Mouse (Mus musculus) cerebellum, adult 9-11 months (tissue): ENCODE results near the gene Mboat7.
"Not testable (repeated sequence)": the region's sequence is repeated elsewhere in the genome, so short reads cannot be mapped to it uniquely, and the experiment has no call there.

Source experiments
- DNase-seq: peaks from one replicate; pipeline ENCODE4 v3.0.0; 2022

Gene Mboat7

DNA sequence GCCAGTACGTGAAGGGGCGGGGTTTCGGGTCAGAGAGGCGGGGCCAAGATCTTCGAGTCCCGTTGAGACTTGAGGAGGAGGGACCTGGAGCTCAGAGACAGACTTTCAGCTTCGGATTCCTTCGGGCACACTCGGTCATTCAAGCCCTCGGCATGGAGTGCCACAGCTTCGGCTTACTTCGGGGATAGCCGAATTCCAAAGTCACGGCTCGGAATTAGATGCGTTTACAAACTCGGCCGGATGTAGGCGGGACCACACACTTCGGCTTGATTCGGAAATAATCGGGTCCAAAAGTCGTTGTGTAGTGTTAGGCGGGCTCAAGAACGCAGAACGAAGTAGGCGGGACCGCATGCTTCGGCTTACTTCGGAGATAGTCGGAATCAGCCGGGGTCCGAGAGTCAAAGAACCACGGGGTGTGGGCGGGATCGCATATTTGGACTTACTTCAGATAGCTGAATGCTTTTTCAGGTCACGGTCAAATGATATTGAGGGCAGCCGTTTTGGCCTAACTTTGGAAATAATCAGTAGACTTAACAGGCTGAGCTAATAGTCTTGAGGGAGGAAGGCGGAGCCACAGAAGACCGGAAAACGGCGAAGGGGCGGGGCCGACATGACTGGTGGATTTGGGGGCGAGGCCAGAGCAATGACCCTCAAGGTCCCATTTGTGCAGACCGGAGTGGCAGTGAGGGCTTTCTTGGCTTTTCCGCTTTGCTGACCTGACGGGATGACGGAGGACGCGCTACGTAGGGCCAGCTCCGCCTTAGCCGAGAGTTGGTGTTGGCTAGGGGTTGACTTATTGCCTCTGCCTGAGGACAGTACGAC lies at the start of gene Mboat7:
Gene Mboat7 (minus strand): TSS at position 537 of the 822 bp plus-strand sequence.
- DNase-seq = peak; percentile 98

DNA sequence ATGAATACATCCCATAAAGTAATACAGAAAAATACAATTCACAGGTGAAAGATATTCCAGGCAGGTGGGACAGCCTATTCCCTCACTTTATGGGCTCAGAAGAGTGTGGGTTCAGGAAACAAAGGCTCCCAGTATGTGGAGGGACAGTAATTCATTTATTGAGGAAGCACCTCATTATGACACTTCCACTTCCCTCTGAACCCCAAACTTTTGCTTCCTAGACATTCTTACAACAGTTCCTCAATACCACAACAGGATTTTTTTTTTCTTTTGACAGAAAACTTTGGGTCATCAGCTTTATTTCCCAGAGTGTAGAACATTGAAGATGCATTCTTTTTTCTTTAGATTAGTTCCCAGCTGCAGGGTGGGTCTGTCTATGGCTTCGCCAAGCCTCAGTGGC lies 39.4 kb upstream of the Mboat7 start:
- DNase-seq = not testable (repeated sequence)

DNA sequence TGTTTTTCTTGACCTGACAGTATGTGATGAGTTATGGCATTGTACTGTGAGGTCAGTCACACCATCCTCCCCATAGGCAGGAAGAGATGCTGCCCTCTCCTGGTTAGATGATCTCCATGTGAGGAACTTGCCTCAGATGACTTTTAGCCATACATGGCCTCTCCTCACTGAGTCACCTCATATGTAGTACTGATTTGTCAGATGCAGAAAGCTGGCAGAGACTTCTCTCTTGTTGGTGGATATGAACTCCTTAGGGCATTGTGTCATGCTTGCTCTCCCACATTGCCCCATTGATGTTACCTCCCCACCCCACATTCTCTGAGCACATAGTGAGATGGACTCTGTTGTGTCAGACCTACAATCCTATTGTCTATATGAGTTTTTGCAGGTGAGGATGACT lies 32.1 kb upstream of the Mboat7 start:
- not testable (repeated sequence) for DNase-seq

DNA sequence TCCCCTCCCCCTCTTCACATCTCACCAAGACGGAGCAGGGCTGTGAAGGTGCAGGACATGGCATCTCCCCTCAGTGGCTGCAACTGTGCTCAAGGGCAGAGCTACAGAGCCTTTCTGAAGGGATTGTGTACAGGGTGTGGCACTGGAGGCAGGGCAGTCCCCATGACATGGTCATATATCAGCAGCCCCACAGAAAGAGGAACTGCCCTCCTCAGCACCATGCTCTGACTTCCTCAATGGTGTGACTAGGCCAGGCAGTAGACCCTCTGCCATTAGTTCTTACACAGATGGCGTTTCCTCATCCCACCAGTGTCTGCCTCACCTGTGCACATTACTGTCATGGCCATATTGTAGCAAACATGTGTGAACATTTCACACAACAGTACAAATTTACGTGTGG lies 26.9 kb upstream of the Mboat7 start, which contains the start of gene Pirb:
Gene Pirb (minus strand): TSS at position 124 of the 400 bp plus-strand sequence.
- DNase-seq = not testable (repeated sequence)

DNA sequence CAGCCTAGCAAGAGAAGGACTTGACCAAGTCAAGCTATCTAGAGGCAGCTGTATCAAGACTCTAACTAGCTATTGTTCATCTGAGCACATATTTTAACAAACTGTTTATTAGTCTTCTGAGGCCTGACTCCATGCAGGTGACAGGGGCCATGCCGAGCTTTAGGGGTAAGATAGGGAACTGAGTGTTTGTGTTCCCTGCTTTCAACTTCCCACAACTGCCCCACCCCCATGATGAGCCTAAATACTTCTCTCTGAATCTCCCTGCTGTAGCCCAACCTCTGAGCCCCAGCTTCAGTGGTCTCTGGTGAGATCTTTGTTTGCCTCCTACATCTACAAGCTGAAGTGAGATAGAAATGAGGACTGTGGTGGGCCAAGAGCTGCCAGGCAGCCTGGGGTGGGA lies 21.9 kb upstream of the Mboat7 start:
- DNase-seq = no peak

DNA sequence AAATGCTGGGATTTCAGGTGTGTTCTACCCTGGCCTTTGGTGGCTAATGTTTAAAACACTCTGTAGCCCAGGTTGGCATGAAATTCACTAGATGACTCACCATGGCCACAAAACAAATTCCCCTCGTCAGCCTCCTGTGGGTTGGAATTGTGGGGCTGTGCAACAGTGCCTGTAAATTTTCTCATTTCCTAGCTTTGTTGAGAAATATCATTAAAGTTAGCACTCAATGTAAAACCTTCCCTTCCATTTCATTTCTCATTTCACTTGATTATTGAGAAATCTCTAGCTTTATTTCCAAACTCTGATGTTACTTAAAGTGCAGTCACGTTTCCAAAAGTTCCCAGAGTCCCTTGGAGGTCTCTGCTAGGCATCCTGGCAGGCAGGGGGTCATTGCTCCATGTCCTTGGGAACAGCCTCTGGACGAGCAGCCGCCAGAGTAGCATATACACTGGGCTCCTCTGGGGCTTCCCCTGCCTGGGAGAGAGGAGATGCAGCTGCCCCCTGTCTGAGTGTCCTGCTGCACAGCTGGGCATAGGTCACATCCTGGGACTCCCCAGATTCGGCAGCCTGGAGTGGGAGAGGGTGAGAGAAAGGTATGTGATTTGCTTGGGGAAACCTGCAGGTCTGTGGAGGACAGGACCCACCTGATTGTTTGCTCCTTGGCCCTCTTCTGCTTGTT lies 19.1 kb upstream of the Mboat7 start:
- no peak for DNase-seq

DNA sequence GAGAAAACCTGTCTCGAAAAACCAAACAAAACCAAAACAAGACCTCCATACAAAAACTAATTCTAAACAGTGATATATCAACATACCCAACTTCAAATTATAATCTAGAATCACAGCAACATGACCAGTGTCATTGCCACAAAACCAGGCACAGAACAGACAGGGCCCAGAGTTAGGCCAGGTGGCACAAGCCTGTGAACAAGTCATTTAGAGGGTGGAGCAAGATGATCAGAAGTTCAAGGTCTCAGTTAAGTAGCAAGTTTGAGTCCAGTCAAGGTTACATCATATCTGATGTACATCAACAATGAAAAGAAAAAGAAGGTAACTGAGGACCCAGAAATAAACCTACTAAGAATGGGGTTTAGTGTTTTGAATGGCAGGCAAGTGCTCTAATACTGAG lies 15.7 kb upstream of the Mboat7 start:
- DNase-seq = no peak

DNA sequence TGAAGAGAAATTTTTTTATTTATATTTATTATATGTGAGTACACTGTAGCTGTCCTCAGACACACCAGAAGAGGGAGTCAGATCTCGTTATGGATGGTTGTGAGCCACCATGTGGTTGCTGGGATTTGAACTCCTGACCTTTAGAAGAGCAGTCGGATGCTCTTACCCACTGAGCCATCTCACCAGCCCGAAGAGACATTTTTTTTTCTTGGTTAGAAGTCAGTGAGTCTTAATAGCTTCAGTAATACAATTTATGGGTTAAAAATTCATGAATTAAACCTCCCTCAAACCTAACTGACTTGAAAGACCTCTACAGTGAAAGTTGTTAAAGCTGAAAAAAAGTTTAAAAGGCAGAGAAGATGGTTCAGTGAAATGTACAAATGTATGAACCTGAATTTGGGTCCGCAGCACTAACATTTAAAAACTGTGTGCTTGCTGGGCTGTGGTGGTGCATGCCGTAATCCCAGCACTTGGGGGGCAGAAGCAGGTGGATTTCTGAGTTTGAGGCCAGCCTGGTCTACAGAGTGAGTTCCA lies 15.2 kb upstream of the Mboat7 start:
- not testable (repeated sequence) for DNase-seq

DNA sequence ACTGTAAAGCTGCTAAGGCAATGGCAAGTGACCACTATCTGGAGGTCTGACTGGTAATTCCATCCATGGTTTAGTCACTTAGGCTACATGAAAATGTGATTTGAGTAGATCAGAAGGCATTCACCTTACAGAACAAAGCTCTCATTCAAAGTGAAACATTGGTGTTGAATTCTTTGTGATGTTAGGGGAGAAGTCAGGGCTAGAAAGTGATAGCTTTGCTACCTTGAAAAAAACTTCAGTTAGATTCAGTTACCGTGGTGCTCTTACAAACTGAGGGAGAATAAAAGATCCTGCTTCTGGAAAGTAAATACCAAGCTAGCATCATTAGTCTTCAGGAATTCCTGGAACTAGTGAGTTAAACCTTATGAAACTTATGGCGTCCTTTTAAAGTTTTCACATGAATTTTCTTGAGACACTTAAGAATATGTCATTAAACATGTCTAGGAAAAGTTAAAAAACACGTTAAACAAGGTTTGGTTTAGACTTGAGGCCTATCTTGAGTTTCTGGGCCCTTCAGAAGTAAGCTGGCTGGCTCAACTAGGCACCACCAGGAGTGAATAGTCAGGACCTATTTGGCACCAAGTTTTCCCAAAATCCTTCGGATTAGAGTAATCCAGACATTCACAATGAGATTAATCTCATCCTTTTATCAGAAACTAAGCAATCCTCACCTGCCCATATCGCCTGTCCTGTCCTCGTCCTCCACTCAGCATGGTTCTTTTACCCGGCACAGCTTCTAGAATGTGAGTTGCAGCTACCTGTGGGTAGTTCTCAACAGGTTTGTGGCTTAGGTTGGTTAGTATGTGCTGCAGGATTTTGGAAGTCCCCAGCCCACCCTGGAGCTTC lies 14.5 kb upstream of the Mboat7 start:
- peak; percentile 10 for DNase-seq

DNA sequence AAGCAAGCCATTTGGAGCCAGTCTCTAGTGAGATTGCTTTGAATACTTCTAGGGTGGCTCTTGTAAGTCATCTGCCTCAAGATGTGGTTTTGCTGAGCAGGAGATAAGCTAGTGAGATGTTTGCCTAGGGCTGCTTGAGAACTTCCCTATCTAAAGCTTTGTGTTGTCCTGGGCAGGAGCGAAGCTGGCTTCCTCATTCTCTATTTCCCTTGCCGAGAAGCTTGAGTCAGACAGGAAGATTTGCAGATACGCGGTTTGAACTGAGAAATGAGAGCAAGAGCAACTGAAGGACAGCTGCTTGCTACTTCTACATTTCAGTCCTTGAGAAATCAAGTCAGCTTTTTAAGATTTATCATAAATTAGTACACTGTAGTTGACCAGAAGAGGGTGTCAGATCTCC lies 13.7 kb upstream of the Mboat7 start:
- peak; percentile 5 for DNase-seq

DNA sequence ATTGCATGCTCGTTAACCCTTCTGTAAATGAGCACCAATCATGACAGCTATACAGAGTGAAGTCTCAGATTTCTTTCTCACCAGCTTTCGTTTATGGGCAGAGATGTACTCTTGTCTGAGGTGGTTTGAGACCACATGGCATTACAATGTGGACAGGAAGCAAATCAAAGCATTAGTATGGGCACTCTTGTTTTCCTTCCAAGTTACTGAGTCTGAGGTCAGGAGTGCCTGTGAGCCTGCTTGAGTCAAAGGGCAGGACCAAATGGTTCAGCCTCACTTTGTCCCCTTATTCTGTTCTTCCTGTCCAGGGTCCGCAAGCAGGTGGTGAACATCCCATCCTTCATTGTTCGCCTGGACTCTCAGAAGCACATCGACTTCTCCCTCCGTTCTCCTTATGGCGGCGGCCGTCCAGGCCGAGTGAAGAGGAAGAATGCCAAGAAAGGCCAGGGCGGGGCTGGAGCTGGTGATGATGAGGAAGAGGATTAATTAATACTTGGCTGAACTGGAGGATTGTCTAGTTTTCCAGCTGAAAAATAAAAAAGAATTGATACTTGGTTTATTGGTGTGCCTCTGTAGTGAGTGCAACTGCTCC lies 13.1 kb upstream of the Mboat7 start:
- peak; percentile 41 for DNase-seq

DNA sequence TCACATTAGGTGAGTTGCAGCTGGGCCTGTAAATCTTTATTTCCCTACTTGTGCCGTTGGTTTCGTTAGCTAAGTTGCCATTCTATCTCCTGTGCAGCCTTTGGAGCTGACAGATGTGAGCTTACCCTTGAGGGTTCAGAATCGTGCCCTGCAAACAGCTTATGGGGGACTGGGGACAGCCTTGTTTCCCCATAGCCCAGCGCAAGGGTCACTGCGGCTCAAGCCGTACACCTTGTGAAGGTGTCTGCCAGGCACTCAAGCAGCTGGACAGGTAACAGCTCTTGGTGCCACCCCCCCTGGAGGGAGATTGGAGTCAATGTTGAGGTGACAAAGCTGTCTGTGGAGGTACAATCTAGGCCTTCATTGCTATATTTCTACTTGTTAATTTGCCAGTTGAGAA lies 12.6 kb upstream of the Mboat7 start:
- DNase-seq = peak; percentile 30

DNA sequence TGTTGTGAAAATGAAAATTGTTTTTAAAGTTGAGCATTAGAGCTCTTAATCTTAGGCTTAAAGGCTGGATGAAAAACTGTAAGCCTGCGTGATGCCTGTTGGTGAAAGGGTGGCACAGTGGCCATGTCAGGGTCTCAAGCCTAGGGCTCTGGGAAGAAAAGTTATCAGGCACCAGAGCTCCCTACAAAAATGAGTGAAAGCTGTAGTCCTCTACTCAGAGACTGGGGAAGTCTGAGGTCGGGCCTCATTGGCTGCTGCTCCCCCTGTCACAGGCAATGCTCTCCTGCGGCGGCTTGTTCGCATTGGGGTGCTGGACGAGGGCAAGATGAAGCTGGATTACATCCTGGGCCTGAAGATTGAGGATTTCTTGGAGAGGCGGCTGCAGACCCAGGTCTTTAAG lies 12.1 kb upstream of the Mboat7 start:
- DNase-seq = peak; percentile 14

DNA sequence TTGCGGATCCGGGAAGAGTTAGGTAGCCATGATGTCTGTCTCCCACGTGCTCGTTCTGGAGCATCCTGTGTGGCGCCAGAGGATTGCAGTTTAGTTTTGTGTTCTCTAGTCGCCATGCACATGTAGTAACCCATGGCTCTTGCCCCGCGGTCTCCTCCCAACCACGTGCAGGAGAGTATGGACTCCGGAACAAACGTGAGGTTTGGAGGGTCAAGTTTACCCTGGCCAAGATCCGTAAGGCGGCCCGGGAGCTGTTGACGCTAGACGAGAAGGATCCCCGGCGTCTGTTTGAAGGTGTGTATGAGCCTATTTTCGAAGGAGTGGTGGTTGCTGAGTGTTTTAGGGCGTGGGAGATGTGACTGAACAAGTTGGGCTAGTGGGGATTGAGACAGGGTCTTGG lies 11.2 kb upstream of the Mboat7 start:
- DNase-seq = no peak

DNA sequence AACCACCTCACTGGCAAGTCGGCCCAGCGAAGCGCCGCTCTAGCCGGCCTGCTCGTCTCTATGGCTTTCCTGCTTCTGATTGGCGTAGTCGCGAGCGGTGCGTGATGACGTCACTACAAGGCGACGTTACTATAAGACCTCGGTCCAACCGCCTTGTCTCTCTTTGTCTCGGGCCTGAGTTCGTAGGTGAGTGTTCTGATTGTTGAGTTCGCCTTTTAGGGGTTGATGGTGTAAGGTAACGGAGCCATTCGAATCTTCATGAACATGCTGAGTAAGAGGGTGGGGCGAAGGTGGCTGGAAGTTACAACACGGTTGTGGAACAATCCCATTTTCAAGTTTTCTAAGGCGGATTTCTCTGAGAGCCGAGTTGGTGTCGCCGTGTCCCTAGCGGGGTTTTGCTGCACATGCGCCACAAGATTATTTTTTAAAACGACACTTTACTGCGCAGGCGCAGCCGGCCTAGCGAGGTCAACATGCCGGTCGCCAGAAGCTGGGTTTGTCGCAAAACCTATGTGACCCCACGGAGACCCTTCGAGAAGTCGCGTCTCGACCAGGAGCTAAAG lies 10.6 kb upstream of the Mboat7 start, which contains the start of gene Rps9:
Gene Rps9 (plus strand): TSS at position 115 of the 563 bp plus-strand sequence.
- peak; percentile 97 for DNase-seq

DNA sequence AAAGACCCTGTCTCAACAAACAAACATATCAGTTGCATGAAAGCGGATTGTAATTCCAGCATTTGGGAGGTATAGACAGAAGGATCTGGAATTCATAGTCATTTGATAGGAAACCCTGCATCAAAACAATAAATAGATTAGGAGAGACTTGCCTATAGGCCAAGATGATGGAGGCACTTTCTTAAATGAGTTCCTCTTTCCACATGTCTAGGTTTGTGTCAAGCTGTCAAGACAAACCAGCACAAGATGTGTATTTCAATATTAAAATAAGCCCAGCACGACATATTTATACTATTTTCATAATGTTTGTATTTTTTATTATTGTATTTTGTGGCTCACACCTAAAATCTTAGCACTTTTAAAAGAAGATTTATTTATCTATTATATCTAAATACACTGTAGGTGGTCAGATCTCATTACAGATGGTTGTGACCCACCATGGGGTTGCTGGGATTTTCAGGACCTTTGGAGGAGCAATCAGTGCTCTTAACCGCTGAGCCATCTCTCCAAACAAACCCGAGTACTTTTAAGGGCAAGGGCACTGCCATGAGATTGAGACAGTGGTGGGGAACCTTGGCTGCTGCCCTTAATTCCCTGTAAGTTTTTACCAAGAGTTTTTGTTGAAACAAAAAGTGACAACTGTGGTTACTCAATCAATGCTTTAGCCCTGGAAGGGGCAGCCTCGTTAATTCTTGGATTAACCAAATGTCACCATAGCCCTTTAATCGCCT lies 10.0 kb upstream of the Mboat7 start:
- DNase-seq = no peak

DNA sequence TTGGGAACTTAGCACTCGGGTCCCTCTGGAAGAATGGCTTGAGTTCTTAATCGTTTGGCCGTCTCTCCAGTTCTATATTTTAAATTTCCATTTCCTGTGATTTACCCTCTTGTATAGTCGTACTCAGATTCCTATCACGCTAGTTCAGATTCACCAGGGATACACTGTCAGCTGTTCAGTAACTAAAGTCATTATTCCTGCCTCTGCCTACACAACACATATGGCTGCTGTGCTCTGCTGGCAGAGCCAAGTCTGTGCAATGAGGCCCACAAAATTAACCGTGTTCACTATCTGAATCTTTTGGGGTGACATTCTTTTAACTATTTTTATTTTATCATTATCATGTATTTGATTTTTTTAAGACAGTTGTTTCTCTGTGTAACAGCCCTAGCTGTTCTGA lies 5.1 kb upstream of the Mboat7 start:
- no peak for DNase-seq

DNA sequence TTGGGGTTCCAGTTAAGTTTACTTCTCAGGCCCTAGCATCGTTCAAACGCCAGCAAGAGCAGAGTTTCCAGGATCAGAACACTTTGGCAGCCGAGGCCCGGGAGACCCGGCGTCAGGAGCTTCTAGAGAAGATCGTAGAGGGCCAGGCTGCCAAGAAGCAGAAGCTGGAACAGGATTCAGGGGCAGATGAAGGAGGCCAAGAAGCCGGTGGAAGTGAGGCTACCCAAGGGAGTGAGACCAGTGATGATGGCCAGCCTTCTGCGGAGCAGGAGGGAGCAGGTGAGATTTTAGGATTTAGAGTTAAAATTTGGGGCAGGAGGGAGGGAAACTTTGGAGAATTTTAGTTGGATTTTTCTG lies 1.6 kb upstream of the Mboat7 start:
- peak; percentile 68 for DNase-seq

DNA sequence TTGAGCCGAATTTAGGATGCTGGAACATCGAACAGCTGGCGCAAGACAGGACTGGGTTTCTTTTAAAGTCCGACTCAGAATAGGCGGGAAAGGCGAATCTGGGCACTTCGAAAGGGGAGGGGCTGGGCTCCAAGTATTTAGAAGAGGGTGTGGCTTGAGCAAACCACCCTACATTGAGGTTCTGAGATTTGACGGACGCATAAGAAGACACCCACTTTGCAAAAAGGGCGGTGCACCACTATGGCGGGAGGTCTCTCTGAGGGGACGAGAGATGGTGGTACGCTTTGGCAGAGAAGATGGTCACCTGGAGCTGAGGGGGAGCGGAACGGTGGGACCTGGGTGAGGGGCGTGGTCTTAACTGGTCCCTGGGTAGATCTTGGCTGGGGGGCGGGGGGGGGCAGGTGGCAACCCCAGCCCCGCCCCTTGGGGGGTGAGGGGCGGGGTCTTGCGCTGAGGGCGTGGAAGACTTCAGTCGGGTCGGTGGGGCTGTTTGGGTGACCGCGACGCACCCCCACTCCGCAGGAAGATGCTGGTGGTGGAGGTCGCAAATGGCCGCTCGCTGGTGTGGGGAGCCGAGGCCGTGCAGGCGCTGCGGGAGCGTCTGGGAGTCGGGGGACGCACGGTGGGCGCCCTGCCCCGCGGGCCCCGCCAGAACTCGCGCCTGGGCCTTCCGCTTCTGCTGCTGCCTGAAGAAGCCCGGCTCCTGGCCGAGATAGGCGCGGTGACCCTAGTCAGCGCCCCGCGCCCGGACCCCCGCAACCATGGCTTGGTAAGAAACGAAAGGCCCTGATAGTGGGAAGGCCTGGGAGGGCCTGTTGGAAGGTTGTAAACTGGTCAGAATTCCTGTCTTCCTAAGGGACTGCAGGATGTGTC lies 989 bp upstream of the Mboat7 start:
- DNase-seq = peak; percentile 75

DNA sequence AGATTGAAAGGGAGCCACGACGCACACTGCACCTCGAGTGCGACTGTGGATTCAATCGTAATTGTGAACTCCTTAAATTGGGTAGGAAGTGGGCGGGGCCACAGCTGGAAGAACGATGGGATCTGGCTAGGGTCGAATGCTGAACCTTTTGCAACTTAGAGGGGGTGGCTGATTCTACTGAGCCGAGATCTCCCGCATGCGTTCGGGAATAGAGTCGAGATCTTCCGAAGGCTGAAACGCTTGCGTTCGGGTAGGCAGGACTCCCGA lies 419 bp upstream of the Mboat7 start:
- no peak for DNase-seq
